Mouse (Mus musculus): ENCODE measurements around the gene Kif21a. TPM values are rescaled to one million over a fixed set of nuclear protein-coding genes. Genes with fewer than 3 reads are reported as not detected.

The Kif21a gene
- total RNA-seq, 2 experiments from 2014 or later = not detected

GRCm38 (mm10) chr15:90960831-90961554, 88.8 kb downstream of the Kif21a start:
- no peak for ATAC-seq (ENCODE audit: poor library complexity, severe bottlenecking)

GRCm38 (mm10) chr15:90951383-90951782, 98.4 kb downstream of the Kif21a start:
- ATAC-seq (ENCODE audit: poor library complexity, severe bottlenecking) = no peak

GRCm38 (mm10) chr15:90938469-90938868, 111.3 kb downstream of the Kif21a start:
- ATAC-seq (ENCODE audit: poor library complexity, severe bottlenecking) = no peak

- ATAC-seq (ENCODE audit: poor library complexity, severe bottlenecking) = peak; percentile 52
Observed at GRCm38 (mm10) chr15:90935579-90935978, 114.2 kb downstream of the Kif21a start.

GRCm38 (mm10) chr15:90931451-90931850, 118.3 kb downstream of the Kif21a start:
- ATAC-seq (ENCODE audit: poor library complexity, severe bottlenecking) = no peak

- no peak for ATAC-seq (ENCODE audit: poor library complexity, severe bottlenecking)
Observed at GRCm38 (mm10) chr15:90929043-90929442, 120.7 kb downstream of the Kif21a start.

GRCm38 (mm10) chr15:90896480-90896879, 153.3 kb downstream of the Kif21a start:
- ATAC-seq (ENCODE audit: poor library complexity, severe bottlenecking) = no peak

- ATAC-seq (ENCODE audit: poor library complexity, severe bottlenecking) = no peak
Observed at GRCm38 (mm10) chr15:90887466-90887865, 162.3 kb downstream of the Kif21a start.

Other genes with a start within 250 kb of the Kif21a start
- 66.5 and 67.1 TPM in 2 replicates for gene Abcd2, start 141.9 kb upstream of the Kif21a start, total RNA-seq (2015)
- 78.0 and 81.5 TPM in 2 replicates for gene Abcd2, start 141.9 kb upstream of the Kif21a start, total RNA-seq (2017)
- not detected in 2 replicates for gene CN725425, start 149.5 kb upstream of the Kif21a start, total RNA-seq (2015)
- not detected in 2 replicates for gene CN725425, start 149.5 kb upstream of the Kif21a start, total RNA-seq (2017)

Data from megakaryocyte, adult 5-6 weeks (primary cell).